Mouse (Mus musculus): ENCODE data around the gene Epn2. TPM values are rescaled to one million over a fixed set of nuclear protein-coding genes. Genes with fewer than 3 reads are reported as not detected.

The Epn2 gene
- polyA plus RNA-seq, 1 experiment = 3.2 TPM

DNA sequence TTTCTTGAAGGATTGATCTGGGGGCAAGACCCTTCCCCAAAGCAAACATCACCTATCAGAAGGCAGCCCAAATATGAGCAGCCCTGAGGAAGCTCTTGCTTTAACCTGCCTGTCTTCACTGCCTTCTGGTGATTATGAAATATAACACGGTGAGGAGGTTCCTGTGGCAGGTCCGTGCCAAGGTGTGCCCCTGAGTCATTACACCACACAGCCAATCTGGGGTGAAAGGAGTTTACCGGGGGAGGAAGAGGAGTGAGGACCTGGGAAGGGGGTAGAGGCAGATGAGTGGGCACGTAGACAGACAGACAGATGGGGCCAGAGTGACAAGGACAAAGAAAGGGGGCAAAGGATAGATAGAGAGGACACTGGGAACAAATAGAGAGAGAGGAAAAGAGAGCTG, 105.9 kb downstream of the Epn2 start:
- Histone ChIP-seq H3K4me1 (ENCODE audit: control insufficient read depth, insufficient read depth, low read length) (peaks cover 29% of the 10 kb centered on the region), H3K4me3 (ENCODE audit: insufficient read depth, low read length) (no peak overlapping the region), H3K27ac (ENCODE audit: insufficient read depth, low read depth, low read length) (no peak overlapping the region)
- no peak for TF ChIP-seq CTCF (IDR thresholded peaks at IDR 0.05; ENCODE audit: low read depth, low read length)
- TF ChIP-seq POLR2A (IDR thresholded peaks at IDR 0.05; ENCODE audit: borderline replicate concordance, low read depth, low read length) = no peak

DNA sequence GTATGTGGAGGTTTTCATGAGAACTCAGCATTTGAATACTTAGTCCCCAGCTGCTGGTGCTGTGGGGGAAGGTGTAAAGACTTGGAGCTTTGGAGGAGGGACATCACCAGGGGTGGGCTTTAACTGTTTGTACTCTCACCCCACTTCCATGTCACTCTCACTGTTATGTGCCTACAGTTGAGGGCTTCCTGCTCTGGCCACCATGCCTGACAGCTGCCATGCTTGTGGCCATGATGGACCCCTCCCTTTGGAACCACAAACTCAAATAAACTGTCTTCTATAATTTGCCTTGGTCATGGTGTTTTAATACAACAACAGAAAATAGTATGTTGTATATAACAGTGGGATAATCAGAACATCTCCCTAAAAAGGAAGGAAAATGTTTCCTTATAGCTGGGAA, 108.6 kb downstream of the Epn2 start:
- TF ChIP-seq POLR2A (IDR thresholded peaks at IDR 0.05; ENCODE audit: borderline replicate concordance, low read depth, low read length) (no peak), CTCF (IDR thresholded peaks at IDR 0.05; ENCODE audit: low read depth, low read length) (no peak)
- Histone ChIP-seq H3K27ac (ENCODE audit: insufficient read depth, low read depth, low read length) (no peak overlapping the region), H3K4me3 (ENCODE audit: insufficient read depth, low read length) (no peak overlapping the region), H3K4me1 (ENCODE audit: control insufficient read depth, insufficient read depth, low read length) (peaks cover 38% of the 10 kb centered on the region)

DNA sequence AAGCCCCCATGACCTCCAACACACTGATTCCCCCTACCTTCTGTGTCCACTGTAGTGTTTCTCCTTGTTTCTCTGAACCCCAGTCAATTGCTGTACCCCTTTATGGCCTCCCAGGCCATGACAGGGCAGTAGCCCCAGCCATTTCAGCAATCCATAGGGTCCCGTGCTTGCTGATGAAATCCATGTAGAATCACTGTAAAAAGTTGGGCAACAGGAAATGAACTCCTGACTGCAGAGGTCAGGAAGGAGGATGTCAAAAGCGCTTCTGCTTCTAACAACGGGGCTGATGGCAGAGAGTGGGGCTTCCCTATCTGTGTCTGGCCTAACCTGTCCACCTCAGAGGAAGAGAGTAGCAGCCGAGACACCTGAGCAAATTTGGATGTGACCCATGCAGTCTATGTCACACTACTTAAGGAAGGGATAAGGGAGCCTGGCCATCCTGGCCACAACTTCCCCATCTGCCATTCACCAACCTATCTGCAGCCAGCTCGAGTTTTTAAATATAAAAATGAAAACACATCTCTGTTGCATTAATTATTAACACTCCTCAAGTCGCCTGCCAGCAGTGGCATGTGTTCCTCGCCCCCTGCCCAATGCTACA, 110.1 kb downstream of the Epn2 start:
- no peak; the same call in 1 of the 2 replicates for TF ChIP-seq POLR2A (IDR thresholded peaks at IDR 0.05; ENCODE audit: borderline replicate concordance, low read depth, low read length)
- TF ChIP-seq CTCF (IDR thresholded peaks at IDR 0.05; ENCODE audit: low read depth, low read length) = no peak
- peak overlapping the region; percentile 92 for H3K27ac ChIP-seq (ENCODE audit: insufficient read depth, low read depth, low read length)
- H3K4me1 ChIP-seq (ENCODE audit: control insufficient read depth, insufficient read depth, low read length) = peaks cover 38% of the 10 kb centered on the region
- no peak overlapping the region for H3K4me3 ChIP-seq (ENCODE audit: insufficient read depth, low read length)

GRCm38 (mm10) chr11:61468534-61468933, 111.0 kb downstream of the Epn2 start:
- Histone ChIP-seq H3K27ac (ENCODE audit: insufficient read depth, low read depth, low read length) (peak overlapping the region; percentile 92), H3K4me3 (ENCODE audit: insufficient read depth, low read length) (no peak overlapping the region), H3K4me1 (ENCODE audit: control insufficient read depth, insufficient read depth, low read length) (peaks cover 38% of the 10 kb centered on the region)
- no peak for TF ChIP-seq POLR2A (IDR thresholded peaks at IDR 0.05; ENCODE audit: borderline replicate concordance, low read depth, low read length)
- TF ChIP-seq CTCF (IDR thresholded peaks at IDR 0.05; ENCODE audit: low read depth, low read length) = no peak

Other genes with a start within 250 kb of the Epn2 start
- gene Slc47a2, start 236.8 kb downstream of the Epn2 start, polyA plus RNA-seq (2012; ENCODE audit: insufficient read depth, insufficient read length, missing spikeins) = not detected in 2 replicates
- gene Slc47a1, start 201.3 kb downstream of the Epn2 start, polyA plus RNA-seq (2012; ENCODE audit: insufficient read depth, insufficient read length, missing spikeins) = not detected in 2 replicates
- gene Rnf112, start 125.6 kb downstream of the Epn2 start, polyA plus RNA-seq (2012; ENCODE audit: insufficient read depth, insufficient read length, missing spikeins) = not detected in 2 replicates
- gene Mfap4, start 94.3 kb downstream of the Epn2 start, polyA plus RNA-seq (2012; ENCODE audit: insufficient read depth, insufficient read length, missing spikeins) = not detected in 2 replicates
- 25.9 and 27.2 TPM in 2 replicates for gene Mapk7, start 85.3 kb downstream of the Epn2 start, polyA plus RNA-seq (2012; ENCODE audit: insufficient read depth, insufficient read length, missing spikeins)
- 2.8 TPM in 1 of 2 replicates, not detected in the other for gene B9d1, start 74.5 kb downstream of the Epn2 start, polyA plus RNA-seq (2012; ENCODE audit: insufficient read depth, insufficient read length, missing spikeins)
- 3.1 and 4.0 TPM in 2 replicates for gene Grap, start 73.6 kb upstream of the Epn2 start, polyA plus RNA-seq (2012; ENCODE audit: insufficient read depth, insufficient read length, missing spikeins)
- not detected in 2 replicates for gene Fam83g, start 104.4 kb upstream of the Epn2 start, polyA plus RNA-seq (2012; ENCODE audit: insufficient read depth, insufficient read length, missing spikeins)
- not detected in 2 replicates for gene Slc5a10, start 141.1 kb upstream of the Epn2 start, polyA plus RNA-seq (2012; ENCODE audit: insufficient read depth, insufficient read length, missing spikeins)
- gene Prpsap2, start 182.4 kb upstream of the Epn2 start, polyA plus RNA-seq (2012; ENCODE audit: insufficient read depth, insufficient read length, missing spikeins) = 34.5 and 36.2 TPM in 2 replicates

All from bone marrow macrophage, adult 2 months (primary cell).